Mouse (Mus musculus): ENCODE data around the gene Gdpgp1. TPM values are rescaled to one million over a fixed set of nuclear protein-coding genes. Genes with fewer than 3 reads are reported as not detected.

The Gdpgp1 gene
- 3.6 and 4.2 TPM in 2 replicates for total RNA-seq (2012; rRNA removed)
- total RNA-seq (2014; rRNA removed) = 1.9 and 2.0 TPM in 2 replicates
- polyA plus RNA-seq (2012; ENCODE audit: insufficient read length, low read depth) = 2.9 and 3.0 TPM in 2 replicates

DNA sequence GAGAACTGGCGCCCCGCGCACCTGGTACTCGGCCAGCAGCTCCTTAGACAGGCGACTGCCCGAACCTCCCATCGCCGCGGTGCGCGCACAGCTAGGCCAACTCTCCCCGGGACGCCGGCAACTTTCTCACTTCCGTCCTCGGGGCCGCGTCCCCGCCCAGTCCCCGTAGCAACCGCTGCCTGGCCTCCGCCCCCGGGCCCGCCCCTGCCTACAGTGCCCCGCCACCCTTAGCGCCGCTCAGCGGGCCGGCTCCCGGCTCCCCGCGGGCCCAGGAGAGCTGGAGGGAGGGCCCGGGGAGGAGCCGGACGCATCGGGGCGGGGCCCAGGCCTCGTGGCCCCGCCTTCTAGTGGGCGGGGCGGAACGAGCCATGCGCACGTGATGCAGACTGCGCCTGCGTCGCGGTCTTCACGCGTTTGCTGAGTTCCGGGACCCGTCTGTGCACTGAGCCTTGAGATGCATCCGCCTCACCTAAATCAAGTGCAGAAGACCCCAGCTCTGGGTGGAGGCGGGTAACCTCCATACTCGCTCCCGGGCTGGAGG lies at the start of gene Gdpgp1, which contains the start of gene Cib1:
Gdpgp1 (plus strand) TSS at position 377 of the 541 bp plus-strand sequence.
Cib1 (minus strand) TSS at position 325 of the 541 bp plus-strand sequence.
- TF ChIP-seq ZNF384 (IDR thresholded peaks at IDR 0.05; ENCODE audit: low read depth, low read length) (no peak), TBP (conservative IDR thresholded peaks at IDR 0.05; ENCODE audit: low read depth, low read length) (0 out of 2 replicates have a peak, but pooled peaks have one; percentile 30), NRF1 (IDR thresholded peaks at IDR 0.05; ENCODE audit: low read depth, low read length) (peak; percentile 89), NELFE (IDR thresholded peaks at IDR 0.05; ENCODE audit: low read depth, low read length) (peak; percentile 9), SIN3A (IDR thresholded peaks at IDR 0.05; ENCODE audit: low read length) (peak; percentile 92), MXI1 (IDR thresholded peaks at IDR 0.05; ENCODE audit: low read depth, low read length) (peak; percentile 85), MAFK (IDR thresholded peaks at IDR 0.05; ENCODE audit: insufficient replicate concordance, low read length) (no peak), BHLHE40 (IDR thresholded peaks at IDR 0.05; ENCODE audit: low read depth, low read length) (peak; percentile 99), ZC3H11A (IDR thresholded peaks at IDR 0.05; ENCODE audit: low read depth, low read length) (no peak), ELF1 (IDR thresholded peaks at IDR 0.05; ENCODE audit: low read depth, low read length) (peak; percentile 84), POLR2A (IDR thresholded peaks at IDR 0.05; ENCODE audit: low read depth, low read length) (peak; percentile 71), IRF4 (IDR thresholded peaks at IDR 0.05; ENCODE audit: low read depth, low read length) (peak; percentile 75), JUN (IDR thresholded peaks at IDR 0.05; ENCODE audit: insufficient read depth, low read depth, low read length) (no peak), USF2 (conservative IDR thresholded peaks at IDR 0.05; ENCODE audit: low read depth, low read length) (peak; percentile 85), TCF12 (IDR thresholded peaks at IDR 0.05; ENCODE audit: low read depth, low read length) (peak; percentile 54; the same call in 1 of the 2 replicates), MYC (IDR thresholded peaks at IDR 0.05; ENCODE audit: low read depth, low read length) (peak; percentile 80; the same call in 1 of the 2 replicates), CTCF (conservative IDR thresholded peaks at IDR 0.05 in 1 of 2, IDR thresholded peaks at IDR 0.05 in 1 of 2; ENCODE audit: low read depth in 2 of 2, low read length in 2 of 2) (no peak), HCFC1 (IDR thresholded peaks at IDR 0.05; ENCODE audit: low read depth, low read length) (peak; percentile 54), MEF2A (IDR thresholded peaks at IDR 0.05; ENCODE audit: borderline replicate concordance, low read depth, low read length) (0 out of 2 replicates have a peak, but pooled peaks have one; percentile 6), KAT2A (IDR thresholded peaks at IDR 0.05; ENCODE audit: insufficient replicate concordance, low read length) (0 out of 2 replicates have a peak, but pooled peaks have one; percentile 17), USF1 (IDR thresholded peaks at IDR 0.05; ENCODE audit: low read depth, low read length) (peak; percentile 92), CHD1 (IDR thresholded peaks at IDR 0.05; ENCODE audit: low read depth, low read length) (no peak), ZMIZ1 (IDR thresholded peaks at IDR 0.05; ENCODE audit: low read depth, low read length) (no peak), MAX (IDR thresholded peaks at IDR 0.05; ENCODE audit: low read length) (peak; percentile 94), MAZ (IDR thresholded peaks at IDR 0.05; ENCODE audit: low read depth, low read length) (peak; percentile 31; the same call in 1 of the 2 replicates)

More for the DNA sequence above, at the start of gene Gdpgp1, which contains the start of gene Cib1:
- no peaks in the 10 kb centered on the region for H3K9me3 ChIP-seq (replicated peaks; ENCODE audit: low read length)
- in situ Hi-C loops (cut with MboI; ENCODE audit: low pct_ligation_motif_present, low pct_unique_long_range_greater_than_20kb, low sequenced_read_pairs) = no loop called here
- peak within 1 kb of the TSS; percentile 87 for H3K9ac ChIP-seq (ENCODE audit: insufficient read depth, low read depth)
- H3K27ac ChIP-seq (ENCODE audit: insufficient read depth, low read depth) = peak within 1 kb of the TSS; percentile 36; the same call in 1 of the 2 replicates
- dilution Hi-C loops (cut with MboI; ENCODE audit: extremely low pct_ligation_motif_present, extremely low pct_unique_long_range_greater_than_20kb, low sequenced_read_pairs) = no loop called here
- H3K4me2 ChIP-seq (ENCODE audit: insufficient read depth, low read depth, poor library complexity, severe bottlenecking) = peak within 1 kb of the TSS; percentile 90
- peaks cover 10 to 23% of the 10 kb centered on the region in 2 experiments for H3K36me3 ChIP-seq (replicated peaks in 1 of 2; ENCODE audit: control insufficient read depth in 1 of 2, insufficient read depth in 1 of 2, low read length in 1 of 2)
- H3K4me1 ChIP-seq (ENCODE audit: control insufficient read depth in 1 of 2, insufficient read depth in 2 of 2) = peaks cover 16 to 33% of the 10 kb centered on the region in 2 experiments; a peak in 3 of 4 replicates
- peak within 1 kb of the TSS; percentile 72 to 74 (median 74) for H3K4me3 ChIP-seq (replicated peaks in 1 of 3; ENCODE audit: low read depth in 2 of 3, low read length in 2 of 3, poor library complexity in 1 of 3)
- peaks cover 9% of the 10 kb centered on the region for H3K79me2 ChIP-seq (replicated peaks; ENCODE audit: control insufficient read depth, extremely low read depth, insufficient read depth, poor library complexity, severe bottlenecking)
- DNase-seq (ENCODE audit: extremely low read depth) = peak; percentile 93
- H3K27me3 ChIP-seq (replicated peaks) = no peaks in the 10 kb centered on the region
